Mouse (Mus musculus): Measurements from ENCODE around the gene Kdm4a. TPM values are rescaled to one million over a fixed set of nuclear protein-coding genes. Genes with fewer than 3 reads are reported as not detected.

Kdm4a gene
- polyA plus RNA-seq, 1 experiment, result 31.9 TPM

DNA sequence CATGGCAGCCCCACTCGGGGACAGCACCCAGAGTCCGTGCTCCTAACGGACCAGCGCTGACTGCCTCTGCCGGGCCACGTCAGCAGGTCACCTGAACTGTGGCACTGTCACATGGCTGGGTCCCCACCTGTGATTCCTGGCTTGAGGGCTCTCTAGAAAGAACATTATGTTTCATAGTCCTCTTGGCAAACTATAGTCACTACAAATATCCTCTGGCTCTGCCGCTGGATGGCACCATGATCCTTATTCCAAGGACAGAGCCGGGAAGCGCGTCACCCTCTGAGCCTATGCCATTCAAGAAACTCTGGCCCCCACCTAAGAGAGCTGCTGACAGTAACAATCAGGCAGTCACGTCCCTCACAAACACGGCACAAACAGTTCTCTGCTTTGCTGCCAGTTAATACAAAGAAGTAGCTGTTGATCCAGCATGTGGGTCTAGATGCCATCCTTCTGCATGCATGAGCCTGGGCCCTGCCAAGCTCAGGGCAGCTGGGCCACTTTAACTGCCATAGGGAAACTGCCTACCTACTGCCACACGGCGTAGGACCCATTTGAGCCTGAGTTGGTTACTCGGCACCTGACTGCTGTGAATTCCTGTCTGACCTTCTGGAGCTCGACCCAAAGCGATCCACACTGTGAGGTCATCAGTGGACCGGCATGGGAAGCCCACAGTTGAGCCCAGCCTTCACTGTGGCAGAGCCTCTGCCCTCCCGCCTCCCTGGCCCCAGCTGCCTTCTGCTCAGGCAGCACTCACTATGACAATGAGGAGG, 32.1 kb downstream of the Kdm4a start:
- H3K27ac ChIP-seq (ENCODE audit: insufficient read depth, low read depth, low read length), result no peak overlapping the region
- TF ChIP-seq POLR2A (IDR thresholded peaks at IDR 0.05; ENCODE audit: low read depth, low read length) (no peak), CTCF (conservative IDR thresholded peaks at IDR 0.05; ENCODE audit: insufficient read depth, insufficient read length, low read depth, low read length) (no peak)
- H3K4me3 ChIP-seq (ENCODE audit: insufficient read depth, low read depth, low read length), result no peak overlapping the region
- 76% methylated on average over 19 of the region's 19 CpGs for WGBS
- no peaks in the 10 kb centered on the region for H3K27me3 ChIP-seq (replicated peaks; ENCODE audit: control insufficient read depth, insufficient read depth, low read length)
- DNase-seq, result no peak
- peaks cover 17% of the 10 kb centered on the region for H3K4me1 ChIP-seq (ENCODE audit: control insufficient read depth, insufficient read depth, low read length)
- peaks cover 7% of the 10 kb centered on the region for H3K36me3 ChIP-seq (ENCODE audit: control insufficient read depth, insufficient read depth, low read length)

DNA sequence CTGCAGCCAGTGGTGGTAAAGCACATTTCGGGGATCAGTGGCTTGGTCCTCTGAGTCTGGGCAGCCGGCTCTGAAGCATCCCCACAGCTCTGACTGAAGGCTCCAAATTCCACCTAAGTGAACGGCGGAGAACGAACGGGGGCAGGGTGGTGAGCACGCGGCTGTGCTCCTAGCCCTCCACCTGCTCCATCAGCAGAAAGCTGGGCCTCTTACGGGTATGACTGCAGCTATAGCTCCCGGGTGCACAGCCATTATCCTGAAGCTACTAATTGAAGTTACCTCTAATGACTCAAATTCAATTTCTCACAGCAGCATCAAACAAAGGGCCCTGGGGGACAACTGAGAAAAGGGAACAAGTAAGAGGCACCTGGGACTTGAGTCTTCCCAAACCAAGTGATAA, 32.8 kb downstream of the Kdm4a start:
- H3K36me3 ChIP-seq (ENCODE audit: control insufficient read depth, insufficient read depth, low read length), result peaks cover 11% of the 10 kb centered on the region
- no peaks in the 10 kb centered on the region for H3K27me3 ChIP-seq (replicated peaks; ENCODE audit: control insufficient read depth, insufficient read depth, low read length)
- TF ChIP-seq CTCF (conservative IDR thresholded peaks at IDR 0.05; ENCODE audit: insufficient read depth, insufficient read length, low read depth, low read length) (no peak), POLR2A (IDR thresholded peaks at IDR 0.05; ENCODE audit: low read depth, low read length) (no peak)
- H3K27ac ChIP-seq (ENCODE audit: insufficient read depth, low read depth, low read length), result no peak overlapping the region
- no peak for DNase-seq
- no peak overlapping the region for H3K4me3 ChIP-seq (ENCODE audit: insufficient read depth, low read depth, low read length)
- 58% methylated on average over 10 of the region's 10 CpGs for WGBS
- H3K4me1 ChIP-seq (ENCODE audit: control insufficient read depth, insufficient read depth, low read length), result peaks cover 17% of the 10 kb centered on the region

DNA sequence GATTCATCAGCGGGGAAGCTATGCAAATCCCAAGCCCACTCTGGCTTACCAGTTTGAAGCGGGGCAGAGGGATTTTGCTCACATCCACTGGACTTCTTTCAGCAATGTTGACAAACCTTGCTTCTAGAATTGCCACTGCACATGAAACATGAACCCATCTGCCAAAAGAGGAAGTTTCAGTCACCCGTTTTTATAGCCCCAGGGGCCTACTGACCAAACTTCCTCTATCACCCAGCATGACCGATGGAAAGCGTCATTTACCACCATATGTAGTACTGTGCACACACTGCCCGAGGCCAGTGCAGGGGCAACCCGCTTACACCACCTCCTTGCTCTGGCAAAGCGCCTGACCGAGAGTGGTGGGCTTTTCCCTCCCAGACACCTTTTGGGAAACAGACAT, 35.5 kb downstream of the Kdm4a start:
- peak overlapping the region; percentile 55 for H3K27ac ChIP-seq (ENCODE audit: insufficient read depth, low read depth, low read length)
- peak; percentile 23 for DNase-seq

DNA sequence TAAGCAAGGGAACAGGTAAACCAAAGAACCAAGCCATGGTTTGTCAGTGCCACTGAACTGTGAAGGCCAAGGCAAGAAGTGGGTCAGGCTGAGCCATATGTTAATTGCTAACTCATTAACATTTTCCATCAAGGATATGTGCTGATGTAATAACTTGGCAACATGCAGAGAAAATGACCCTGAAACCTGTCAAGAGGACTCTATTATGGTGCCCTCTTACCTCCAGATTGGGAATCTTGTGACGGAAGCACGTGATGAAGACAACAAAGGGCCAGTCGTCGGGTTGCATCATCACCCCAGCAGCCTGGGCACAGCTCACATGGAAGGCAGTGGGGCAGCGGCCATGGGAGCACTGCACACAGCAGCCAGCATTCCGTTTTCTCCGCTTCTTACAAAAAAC, 36.2 kb downstream of the Kdm4a start:
- TF ChIP-seq POLR2A (IDR thresholded peaks at IDR 0.05; ENCODE audit: low read depth, low read length), result no peak
- no peak for TF ChIP-seq CTCF (conservative IDR thresholded peaks at IDR 0.05; ENCODE audit: insufficient read depth, insufficient read length, low read depth, low read length)
- Histone ChIP-seq H3K4me3 (ENCODE audit: insufficient read depth, low read depth, low read length) (no peak overlapping the region), H3K27me3 (replicated peaks; ENCODE audit: control insufficient read depth, insufficient read depth, low read length) (no peaks in the 10 kb centered on the region), H3K27ac (ENCODE audit: insufficient read depth, low read depth, low read length) (peak overlapping the region; percentile 55), H3K4me1 (ENCODE audit: control insufficient read depth, insufficient read depth, low read length) (peaks cover 23% of the 10 kb centered on the region), H3K36me3 (ENCODE audit: control insufficient read depth, insufficient read depth, low read length) (peaks cover 9% of the 10 kb centered on the region)
- peak; percentile 93 for DNase-seq
- 49% methylated on average over 7 of the region's 7 CpGs for WGBS

More for the DNA sequence above, 35.5 kb downstream of the Kdm4a start:
- no peak overlapping the region for H3K4me3 ChIP-seq (ENCODE audit: insufficient read depth, low read depth, low read length)
- H3K4me1 ChIP-seq (ENCODE audit: control insufficient read depth, insufficient read depth, low read length), result peaks cover 18% of the 10 kb centered on the region
- no peaks in the 10 kb centered on the region for H3K27me3 ChIP-seq (replicated peaks; ENCODE audit: control insufficient read depth, insufficient read depth, low read length)
- H3K36me3 ChIP-seq (ENCODE audit: control insufficient read depth, insufficient read depth, low read length), result peaks cover 11% of the 10 kb centered on the region
- WGBS, result 72% methylated on average over 9 of the region's 9 CpGs
- TF ChIP-seq CTCF (conservative IDR thresholded peaks at IDR 0.05; ENCODE audit: insufficient read depth, insufficient read length, low read depth, low read length) (no peak), POLR2A (IDR thresholded peaks at IDR 0.05; ENCODE audit: low read depth, low read length) (no peak)

DNA sequence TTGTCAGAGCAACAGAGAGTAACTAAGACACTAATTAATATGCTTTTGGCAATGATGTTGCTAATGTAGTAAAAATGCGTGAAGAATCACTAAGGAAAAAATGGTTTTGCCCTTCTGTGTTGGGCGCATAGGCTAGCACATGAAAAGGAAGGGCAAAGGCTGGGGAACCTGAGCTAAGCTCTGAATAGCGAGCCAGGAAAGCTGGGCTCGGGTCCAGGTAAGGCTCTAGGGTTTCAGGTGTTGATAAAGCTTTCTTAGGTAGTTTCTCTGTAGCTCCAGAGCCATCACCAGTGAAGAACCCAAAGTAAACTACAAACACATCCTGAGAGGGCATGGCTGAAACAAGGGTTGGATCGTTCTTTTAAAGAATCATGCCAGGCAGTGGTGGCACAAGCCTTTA, 38.3 kb downstream of the Kdm4a start:
- Histone ChIP-seq H3K36me3 (ENCODE audit: control insufficient read depth, insufficient read depth, low read length) (peaks cover 6% of the 10 kb centered on the region), H3K4me3 (ENCODE audit: insufficient read depth, low read depth, low read length) (no peak overlapping the region), H3K27me3 (replicated peaks; ENCODE audit: control insufficient read depth, insufficient read depth, low read length) (no peaks in the 10 kb centered on the region), H3K27ac (ENCODE audit: insufficient read depth, low read depth, low read length) (no peak overlapping the region), H3K4me1 (ENCODE audit: control insufficient read depth, insufficient read depth, low read length) (peaks cover 27% of the 10 kb centered on the region)
- WGBS, result 61% methylated on average over 5 of the region's 5 CpGs
- DNase-seq, result peak; percentile 71
- no peak for TF ChIP-seq CTCF (conservative IDR thresholded peaks at IDR 0.05; ENCODE audit: insufficient read depth, insufficient read length, low read depth, low read length)
- no peak for TF ChIP-seq POLR2A (IDR thresholded peaks at IDR 0.05; ENCODE audit: low read depth, low read length)

DNA sequence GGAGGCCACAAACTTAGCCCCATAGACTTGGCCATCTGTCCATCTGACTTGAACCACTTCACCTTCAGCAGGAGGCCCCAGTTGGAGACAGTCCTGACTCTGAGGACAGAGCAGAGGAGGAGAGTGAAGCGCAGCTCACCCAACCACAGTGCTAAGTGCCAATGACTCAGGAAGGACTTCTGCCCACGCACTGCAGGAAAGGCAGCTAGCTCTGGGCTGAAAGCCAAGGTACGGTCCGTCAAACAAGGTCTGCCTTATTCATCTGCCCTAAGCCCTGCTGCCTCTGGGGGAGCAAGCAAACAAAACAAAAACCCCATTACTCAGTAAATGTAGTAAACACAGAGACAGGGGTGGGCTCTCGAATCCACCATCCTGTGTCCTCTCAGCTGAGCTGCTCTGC, 41.0 kb downstream of the Kdm4a start:
- 6% methylated on average over 5 of the region's 5 CpGs for WGBS
- H3K4me3 ChIP-seq (ENCODE audit: insufficient read depth, low read depth, low read length), result no peak overlapping the region
- peaks cover 4% of the 10 kb centered on the region; the same call in 1 of the 2 replicates for H3K36me3 ChIP-seq (ENCODE audit: control insufficient read depth, insufficient read depth, low read length)

DNA sequence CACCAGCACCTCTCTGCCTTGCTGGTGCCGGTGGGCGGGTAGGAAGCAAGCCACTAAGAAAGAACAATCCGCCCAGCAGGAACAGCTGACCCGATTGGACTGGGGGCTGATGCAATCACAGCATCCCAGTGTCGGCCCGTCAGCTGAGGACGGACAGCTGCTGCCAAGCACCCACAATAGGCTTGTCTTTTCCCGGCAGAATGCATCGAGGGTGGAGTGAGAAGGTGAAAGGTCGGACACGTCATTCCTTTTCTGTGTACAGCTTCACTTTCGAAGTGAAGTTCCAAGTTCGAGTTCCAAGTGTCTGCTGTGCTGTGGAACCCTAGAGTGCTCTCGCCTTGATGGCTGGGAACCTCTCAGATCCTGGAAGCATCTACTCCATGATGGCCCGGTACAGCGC, 42.0 kb downstream of the Kdm4a start:
- Histone ChIP-seq H3K27me3 (replicated peaks; ENCODE audit: control insufficient read depth, insufficient read depth, low read length) (no peaks in the 10 kb centered on the region), H3K27ac (ENCODE audit: insufficient read depth, low read depth, low read length) (no peak overlapping the region), H3K36me3 (ENCODE audit: control insufficient read depth, insufficient read depth, low read length) (peaks cover 4% of the 10 kb centered on the region; the same call in 1 of the 2 replicates), H3K4me3 (ENCODE audit: insufficient read depth, low read depth, low read length) (no peak overlapping the region), H3K4me1 (ENCODE audit: control insufficient read depth, insufficient read depth, low read length) (peaks cover 20% of the 10 kb centered on the region)
- no peak for DNase-seq
- 79% methylated on average over 16 of the region's 16 CpGs for WGBS
- TF ChIP-seq CTCF (conservative IDR thresholded peaks at IDR 0.05; ENCODE audit: insufficient read depth, insufficient read length, low read depth, low read length), result no peak
- TF ChIP-seq POLR2A (IDR thresholded peaks at IDR 0.05; ENCODE audit: low read depth, low read length), result no peak

More for the DNA sequence above, 41.0 kb downstream of the Kdm4a start:
- Histone ChIP-seq H3K27ac (ENCODE audit: insufficient read depth, low read depth, low read length) (peak overlapping the region; percentile 43; the same call in 1 of the 2 replicates), H3K4me1 (ENCODE audit: control insufficient read depth, insufficient read depth, low read length) (peaks cover 24% of the 10 kb centered on the region), H3K27me3 (replicated peaks; ENCODE audit: control insufficient read depth, insufficient read depth, low read length) (no peaks in the 10 kb centered on the region)
- DNase-seq, result peak; percentile 95
- TF ChIP-seq CTCF (conservative IDR thresholded peaks at IDR 0.05; ENCODE audit: insufficient read depth, insufficient read length, low read depth, low read length) (peak; percentile 25; the same call in 1 of the 2 replicates), POLR2A (IDR thresholded peaks at IDR 0.05; ENCODE audit: low read depth, low read length) (no peak)
